Mouse (Mus musculus): ENCODE measurements around the gene Foxo3. TPM values are rescaled to one million over a fixed set of nuclear protein-coding genes. Genes with fewer than 3 reads are reported as not detected.

The Foxo3 gene
- total RNA-seq, 2 experiments from 2014 or later = 56.9 to 78.5 TPM

DNA sequence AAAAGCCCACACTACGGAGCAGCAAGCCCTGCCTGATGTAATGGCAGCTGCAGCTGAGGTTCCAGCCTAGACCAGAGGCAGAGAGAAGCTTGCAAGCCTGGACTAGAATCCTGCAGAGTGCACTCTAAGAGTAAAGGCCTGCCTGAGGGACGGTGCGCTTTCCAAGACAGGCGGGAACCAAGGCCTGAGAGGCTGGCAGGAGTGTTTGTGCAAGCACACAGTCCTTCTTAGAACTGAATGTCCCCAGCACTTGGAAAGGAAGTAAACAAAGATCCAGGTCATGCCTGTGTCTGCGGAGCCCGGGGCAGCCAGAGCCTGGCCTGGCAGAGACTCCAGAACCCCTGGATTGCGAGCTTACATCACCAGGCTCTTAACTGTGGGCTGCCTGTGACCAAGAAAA is 25.4 kb downstream of the Foxo3 start:
- DNase-seq = peak; percentile 74 to 80

- no peak for DNase-seq
Observed at GRCm38 (mm10) chr10:42249965-42250364, 26.6 kb downstream of the Foxo3 start.

- DNase-seq = no peak
Observed at GRCm38 (mm10) chr10:42248644-42249043, 27.9 kb downstream of the Foxo3 start.

DNA sequence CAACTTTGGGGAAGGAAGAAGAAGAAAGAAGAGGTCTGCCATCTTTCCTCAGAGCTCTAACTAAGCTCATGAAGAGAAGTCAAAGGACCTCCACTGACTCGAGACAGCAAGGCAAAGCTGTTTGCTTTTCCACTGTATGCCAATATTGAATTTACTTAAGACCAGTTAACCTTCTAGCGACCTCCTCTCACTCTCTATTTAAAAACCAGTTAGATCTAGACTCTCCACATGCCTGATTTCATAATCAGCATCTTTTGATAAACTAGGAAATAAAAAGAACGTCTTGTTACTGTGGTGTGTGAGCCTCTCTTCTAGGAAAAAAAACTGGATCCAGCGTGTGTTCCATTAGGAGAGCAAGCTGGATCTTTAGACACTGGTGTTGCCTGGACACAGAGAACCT is 28.4 kb downstream of the Foxo3 start:
- no peak for DNase-seq

- no peak for DNase-seq
Observed at GRCm38 (mm10) chr10:42247125-42247816, 29.3 kb downstream of the Foxo3 start.

- DNase-seq = no peak
Observed at GRCm38 (mm10) chr10:42246483-42246882, 30.1 kb downstream of the Foxo3 start.

DNA sequence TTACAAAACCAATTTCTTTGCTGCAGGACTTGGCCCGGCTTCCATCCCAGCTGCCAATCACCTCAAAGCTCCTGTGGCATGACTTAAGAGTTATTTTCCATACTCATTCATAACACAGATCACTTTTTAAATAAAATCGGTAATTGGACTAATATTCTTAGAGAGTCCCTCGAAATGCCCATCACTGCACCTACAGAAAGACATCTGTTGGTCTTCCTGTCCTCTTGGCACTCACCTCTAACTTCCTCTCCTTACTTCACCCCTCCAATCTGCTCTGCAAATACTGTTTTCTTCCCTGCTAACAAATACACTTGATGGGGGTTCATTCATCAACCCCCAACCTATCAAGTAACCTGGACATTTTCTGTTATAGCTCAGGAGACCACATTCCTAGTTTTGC is 30.9 kb downstream of the Foxo3 start:
- DNase-seq = no peak

DNA sequence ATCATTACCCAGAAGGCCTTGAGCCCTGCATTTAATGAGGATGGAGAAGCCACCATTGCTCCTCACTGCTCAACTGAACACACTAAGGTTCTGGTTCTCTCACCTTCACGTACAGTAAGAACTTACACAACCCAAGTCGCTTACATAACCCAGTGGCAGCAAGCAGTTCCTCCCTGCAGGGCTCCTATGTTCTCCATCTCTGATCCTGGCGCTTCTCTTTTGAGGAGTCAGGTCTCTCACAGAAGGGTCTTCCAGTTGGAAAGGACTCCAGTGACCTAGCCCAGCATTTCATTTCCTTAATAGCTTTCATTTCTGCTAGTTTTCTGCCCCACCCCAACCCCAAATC is 31.3 kb downstream of the Foxo3 start:
- no peak for DNase-seq

DNA sequence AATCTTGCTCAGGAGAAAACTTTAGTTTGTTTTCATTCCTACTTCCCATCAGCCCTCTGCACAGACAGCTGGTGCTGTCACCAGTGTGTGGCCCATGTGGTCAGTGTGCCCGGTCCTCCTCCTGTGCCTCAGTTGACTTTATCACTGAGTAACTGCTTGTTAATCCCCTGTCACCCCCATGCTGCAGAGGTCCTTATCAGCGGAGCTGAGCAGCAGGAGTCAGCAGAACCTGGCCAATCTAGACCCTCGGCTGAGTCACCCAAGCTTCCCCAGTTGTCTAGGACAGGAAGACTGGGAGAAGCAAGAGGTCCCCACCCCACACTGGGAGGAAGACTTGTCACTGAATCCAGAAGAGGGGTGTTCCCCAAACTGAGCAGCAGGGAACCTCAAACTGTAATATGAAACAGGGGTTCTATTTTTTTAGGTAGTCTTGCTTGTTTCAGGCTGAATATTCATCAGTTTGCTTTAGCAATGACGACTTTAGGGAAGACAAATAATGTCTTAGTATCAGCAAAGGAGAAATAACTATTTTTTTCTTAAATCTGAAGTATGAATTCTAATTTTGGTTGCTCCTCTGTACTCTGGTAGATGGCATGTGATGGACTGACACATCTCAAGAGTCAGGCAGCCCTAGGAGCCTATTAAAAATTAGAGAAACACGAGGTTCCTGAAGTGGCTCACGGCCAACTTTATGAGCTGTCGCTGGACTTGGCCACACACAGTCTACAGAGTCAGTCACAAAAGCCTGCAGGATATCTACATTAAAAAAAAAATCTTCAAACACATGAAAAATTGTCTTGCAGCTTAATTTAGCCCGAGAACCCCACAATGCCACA is 31.9 kb downstream of the Foxo3 start:
- DNase-seq = peak; percentile 61 to 71

DNA sequence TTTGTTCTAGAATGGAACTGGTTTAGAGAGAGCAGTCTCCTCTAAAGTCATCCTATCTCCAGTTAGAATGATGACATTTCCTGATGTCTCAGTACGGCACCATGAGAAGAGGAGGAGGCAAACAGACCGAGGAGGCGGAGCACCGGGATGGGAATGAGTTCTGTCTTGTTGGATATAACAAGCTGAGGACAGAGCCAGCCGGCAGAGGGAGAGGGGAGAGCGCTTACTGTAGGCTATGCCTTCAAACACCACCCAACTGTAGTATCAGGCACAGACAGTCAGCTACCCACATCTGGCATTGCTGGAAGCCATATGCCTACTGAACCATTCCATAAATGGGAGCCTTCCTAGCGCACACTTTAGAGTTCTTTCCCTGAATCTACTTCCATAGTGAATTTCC is 32.6 kb downstream of the Foxo3 start:
- DNase-seq = no peak

- DNase-seq = no peak
Observed at GRCm38 (mm10) chr10:42242484-42242883, 34.1 kb downstream of the Foxo3 start.

DNA sequence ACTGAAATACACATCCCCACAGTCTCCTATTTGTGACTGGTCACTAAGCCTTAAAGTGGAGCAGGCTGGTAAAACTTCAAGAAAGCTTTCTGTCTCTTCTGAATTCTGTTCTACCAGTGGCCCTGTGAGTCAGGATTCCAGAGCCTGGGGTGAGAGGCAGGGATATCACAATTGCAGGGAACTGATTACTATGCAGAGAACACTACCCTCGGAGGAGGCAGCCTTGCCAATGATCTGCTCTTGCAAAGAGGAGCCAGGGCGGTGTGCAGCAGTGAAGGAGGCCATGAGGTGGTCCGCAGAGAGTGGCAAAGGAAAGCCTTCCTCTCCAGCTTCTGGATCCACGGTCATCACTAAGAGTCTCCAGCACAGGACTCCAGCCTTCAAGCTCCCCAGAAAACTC is 34.8 kb downstream of the Foxo3 start:
- DNase-seq = no peak

DNA sequence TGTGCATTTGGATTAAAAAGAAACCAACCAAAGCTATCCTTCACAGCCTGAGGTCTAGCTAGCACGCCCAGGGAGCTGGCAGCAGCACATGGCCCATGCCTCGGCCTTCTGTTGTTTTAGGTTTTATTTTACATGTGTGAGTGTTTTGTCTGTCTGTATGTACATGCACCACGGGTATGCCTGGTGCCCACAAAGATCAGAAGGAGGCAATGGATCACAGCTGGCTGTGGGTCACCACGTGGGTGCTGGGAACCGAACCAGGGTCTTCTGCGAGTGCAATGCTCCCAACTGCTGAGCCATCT is 36.8 kb downstream of the Foxo3 start:
- no peak for DNase-seq

- no peak for DNase-seq
Observed at GRCm38 (mm10) chr10:42238923-42239809, 37.4 kb downstream of the Foxo3 start.

DNA sequence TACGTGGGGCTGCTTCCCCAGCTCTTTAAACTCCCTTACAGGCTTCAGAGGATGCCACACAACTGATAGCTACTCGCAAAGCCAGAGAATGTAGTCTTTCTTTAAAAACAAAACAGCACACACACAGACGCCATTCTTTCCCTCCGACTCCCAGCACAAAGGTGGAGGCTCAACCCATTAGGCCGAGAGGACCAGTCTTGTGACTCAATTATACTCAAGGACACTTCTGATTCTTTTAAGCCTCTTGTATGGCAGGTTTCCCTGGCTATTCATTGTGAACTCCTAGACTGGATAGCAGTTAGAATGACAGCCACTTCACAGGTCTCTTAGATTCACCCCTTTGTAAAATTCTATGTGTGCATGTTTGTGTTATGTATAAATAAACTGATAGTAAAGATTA is 38.3 kb downstream of the Foxo3 start:
- DNase-seq = no peak

- DNase-seq = no peak
Observed at GRCm38 (mm10) chr10:42237556-42237955, 39.0 kb downstream of the Foxo3 start.

GRCm38 (mm10) chr10:42235321-42235720 is 41.2 kb downstream of the Foxo3 start:
- no peak for DNase-seq

DNA sequence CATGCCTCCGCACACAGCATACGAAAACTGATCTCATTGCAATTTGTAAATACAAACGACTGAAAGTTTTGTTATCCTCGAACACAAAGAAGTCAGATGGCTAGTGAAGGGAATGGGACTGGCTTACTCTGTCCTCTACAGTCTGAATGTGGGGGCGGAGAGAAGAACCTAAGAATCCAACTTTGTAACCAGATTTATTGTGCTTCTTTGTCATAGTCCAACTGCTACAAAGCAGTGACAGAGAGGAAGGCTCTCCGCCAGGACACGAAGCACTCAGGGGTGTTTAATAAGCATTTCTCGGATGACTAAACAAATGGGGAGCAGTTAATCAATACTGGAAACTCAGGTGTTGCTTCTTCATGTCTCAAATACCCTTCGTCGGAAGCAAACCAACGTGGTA is 43.6 kb downstream of the Foxo3 start:
- DNase-seq = no peak

GRCm38 (mm10) chr10:42231847-42232246 is 44.7 kb downstream of the Foxo3 start:
- no peak for DNase-seq

GRCm38 (mm10) chr10:42231100-42231541 is 45.4 kb downstream of the Foxo3 start:
- peak; percentile 73 to 78 for DNase-seq

DNA sequence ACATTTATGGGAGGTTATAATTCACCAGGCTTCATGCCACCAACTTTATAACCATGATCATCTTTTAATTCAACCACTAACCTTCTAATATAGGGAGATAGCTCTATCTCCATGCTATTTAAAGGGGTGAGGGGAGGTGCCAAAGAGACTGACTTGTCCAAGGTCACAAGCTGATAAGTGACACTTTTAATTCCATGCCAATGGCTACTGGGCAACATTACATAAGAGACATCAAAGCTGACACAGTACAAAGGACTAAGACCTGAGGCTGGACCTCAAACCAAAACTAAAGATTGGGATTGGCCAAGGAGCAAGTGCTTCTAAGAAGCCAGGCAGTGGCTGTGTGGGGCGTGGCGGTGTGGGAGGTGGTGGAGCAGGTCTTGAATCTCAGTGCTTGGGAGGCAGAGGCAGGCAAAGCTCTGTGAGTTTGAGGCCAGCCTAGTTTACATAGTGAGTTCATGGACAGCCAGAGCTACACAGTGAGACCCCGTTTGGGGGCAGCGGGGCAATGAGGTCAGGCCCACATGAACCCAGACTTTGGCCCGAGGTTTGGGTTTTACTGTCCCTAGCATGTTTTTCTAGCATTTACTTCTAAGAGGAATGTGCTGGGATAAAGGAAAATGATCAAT is 46.0 kb downstream of the Foxo3 start:
- DNase-seq = no peak

DNA sequence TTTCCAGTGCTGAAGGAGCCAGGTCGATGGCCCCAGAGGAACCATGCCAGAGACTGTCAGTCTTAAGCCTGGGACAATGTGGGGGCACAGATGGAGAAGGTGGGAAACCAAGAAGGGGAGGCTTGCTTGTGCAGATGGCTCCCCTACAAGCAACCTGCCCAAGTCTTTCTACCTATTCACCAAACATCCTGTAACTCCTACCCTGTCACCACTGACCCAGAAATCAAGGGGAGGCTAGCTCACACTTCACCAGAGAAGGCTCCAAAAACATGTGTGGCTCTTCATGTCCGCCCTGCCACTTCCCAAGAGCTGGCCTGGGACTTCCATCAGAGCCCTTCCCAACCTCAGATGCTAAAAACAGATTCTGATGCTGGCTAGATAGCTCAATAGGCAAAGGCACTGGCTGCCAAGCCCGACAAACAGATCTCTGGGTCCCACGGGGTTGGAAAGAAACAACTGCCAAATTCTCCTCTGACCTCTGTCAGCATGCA is 48.8 kb downstream of the Foxo3 start:
- DNase-seq = no peak

Data from adrenal gland, postnatal 36 days (tissue).